Mouse (Mus musculus): ENCODE results near the gene 9330161L09Rik. TPM values are rescaled to one million over a fixed set of nuclear protein-coding genes. Genes with fewer than 3 reads are reported as not detected.

9330161L09Rik gene
- polyA plus RNA-seq, 1 experiment from 2014 or later = 1.7 TPM

GRCm38 (mm10) chr12:103376124-103376523 is 31.5 kb downstream of the 9330161L09Rik start:
- ATAC-seq (ENCODE audit: low read depth) = peak; percentile 35; the same call in 1 of the 2 replicates

GRCm38 (mm10) chr12:103373530-103374236 is 33.9 kb downstream of the 9330161L09Rik start:
- no peak overlapping the region for H3K27ac ChIP-seq (ENCODE audit: low read depth, low read length)
- no peak overlapping the region for H3K4me3 ChIP-seq (ENCODE audit: low read depth, low read length)
- no peaks in the 10 kb centered on the region for H3K36me3 ChIP-seq (ENCODE audit: control insufficient read depth, insufficient read depth, low read length)
- 85% methylated on average over 8 of the region's 8 CpGs for WGBS
- no peak for ATAC-seq (ENCODE audit: low read depth)
- H3K9ac ChIP-seq (replicated peaks; ENCODE audit: low read depth, low read length) = no peak overlapping the region
- no peaks in the 10 kb centered on the region for H3K27me3 ChIP-seq (ENCODE audit: control insufficient read depth, insufficient read depth, low read length)
- H3K4me2 ChIP-seq (ENCODE audit: low read depth, low read length) = no peak overlapping the region
- H3K9me3 ChIP-seq (ENCODE audit: control insufficient read depth, low read length) = no peaks in the 10 kb centered on the region
- H3K4me1 ChIP-seq (ENCODE audit: control insufficient read depth, insufficient read depth, low read length) = no peaks in the 10 kb centered on the region

More at GRCm38 (mm10) chr12:103376124-103376523, 31.5 kb downstream of the 9330161L09Rik start:
- Histone ChIP-seq H3K27ac (ENCODE audit: low read depth, low read length) (no peak overlapping the region), H3K9ac (replicated peaks; ENCODE audit: low read depth, low read length) (no peak overlapping the region), H3K4me2 (ENCODE audit: low read depth, low read length) (no peak overlapping the region), H3K36me3 (ENCODE audit: control insufficient read depth, insufficient read depth, low read length) (no peaks in the 10 kb centered on the region), H3K9me3 (ENCODE audit: control insufficient read depth, low read length) (no peaks in the 10 kb centered on the region), H3K27me3 (ENCODE audit: control insufficient read depth, insufficient read depth, low read length) (no peaks in the 10 kb centered on the region), H3K4me3 (ENCODE audit: low read depth, low read length) (no peak overlapping the region), H3K4me1 (ENCODE audit: control insufficient read depth, insufficient read depth, low read length) (no peaks in the 10 kb centered on the region)
- WGBS = 64% methylated on average over 5 of the region's 5 CpGs

GRCm38 (mm10) chr12:103371711-103372110 is 35.9 kb downstream of the 9330161L09Rik start:
- Histone ChIP-seq H3K9ac (replicated peaks; ENCODE audit: low read depth, low read length) (no peak overlapping the region), H3K27ac (ENCODE audit: low read depth, low read length) (no peak overlapping the region), H3K36me3 (ENCODE audit: control insufficient read depth, insufficient read depth, low read length) (no peaks in the 10 kb centered on the region), H3K4me2 (ENCODE audit: low read depth, low read length) (no peak overlapping the region), H3K4me3 (ENCODE audit: low read depth, low read length) (no peak overlapping the region), H3K9me3 (ENCODE audit: control insufficient read depth, low read length) (no peaks in the 10 kb centered on the region), H3K27me3 (ENCODE audit: control insufficient read depth, insufficient read depth, low read length) (no peaks in the 10 kb centered on the region), H3K4me1 (ENCODE audit: control insufficient read depth, insufficient read depth, low read length) (0 out of 2 replicates have a peak, but pooled peaks cover 2% of the 10 kb centered on the region)
- WGBS = 35% methylated on average over 6 of the region's 6 CpGs
- ATAC-seq (ENCODE audit: low read depth) = no peak

- no peak for ATAC-seq (ENCODE audit: low read depth)
- 0 out of 2 replicates have a peak, but pooled peaks cover 2% of the 10 kb centered on the region for H3K4me1 ChIP-seq (ENCODE audit: control insufficient read depth, insufficient read depth, low read length)
- no peaks in the 10 kb centered on the region for H3K27me3 ChIP-seq (ENCODE audit: control insufficient read depth, insufficient read depth, low read length)
- H3K27ac ChIP-seq (ENCODE audit: low read depth, low read length) = no peak overlapping the region
- H3K9ac ChIP-seq (replicated peaks; ENCODE audit: low read depth, low read length) = no peak overlapping the region
- WGBS = 89% methylated on average over 4 of the region's 4 CpGs
- no peaks in the 10 kb centered on the region for H3K9me3 ChIP-seq (ENCODE audit: control insufficient read depth, low read length)
- H3K36me3 ChIP-seq (ENCODE audit: control insufficient read depth, insufficient read depth, low read length) = no peaks in the 10 kb centered on the region
- no peak overlapping the region for H3K4me3 ChIP-seq (ENCODE audit: low read depth, low read length)
- no peak overlapping the region for H3K4me2 ChIP-seq (ENCODE audit: low read depth, low read length)
Observed at GRCm38 (mm10) chr12:103370861-103371260, 36.8 kb downstream of the 9330161L09Rik start.

GRCm38 (mm10) chr12:103368777-103369176 is 38.8 kb downstream of the 9330161L09Rik start:
- Histone ChIP-seq H3K4me1 (ENCODE audit: control insufficient read depth, insufficient read depth, low read length) (0 out of 2 replicates have a peak, but pooled peaks cover 2% of the 10 kb centered on the region), H3K4me2 (ENCODE audit: low read depth, low read length) (no peak overlapping the region), H3K27me3 (ENCODE audit: control insufficient read depth, insufficient read depth, low read length) (no peaks in the 10 kb centered on the region), H3K36me3 (ENCODE audit: control insufficient read depth, insufficient read depth, low read length) (no peaks in the 10 kb centered on the region), H3K27ac (ENCODE audit: low read depth, low read length) (no peak overlapping the region), H3K9me3 (ENCODE audit: control insufficient read depth, low read length) (no peaks in the 10 kb centered on the region), H3K9ac (replicated peaks; ENCODE audit: low read depth, low read length) (no peak overlapping the region), H3K4me3 (ENCODE audit: low read depth, low read length) (no peak overlapping the region)
- WGBS = 66% methylated on average over 2 of the region's 2 CpGs
- ATAC-seq (ENCODE audit: low read depth) = no peak

- Histone ChIP-seq H3K27me3 (ENCODE audit: control insufficient read depth, insufficient read depth, low read length) (no peaks in the 10 kb centered on the region), H3K9ac (replicated peaks; ENCODE audit: low read depth, low read length) (no peak overlapping the region), H3K4me3 (ENCODE audit: low read depth, low read length) (no peak overlapping the region), H3K36me3 (ENCODE audit: control insufficient read depth, insufficient read depth, low read length) (no peaks in the 10 kb centered on the region), H3K9me3 (ENCODE audit: control insufficient read depth, low read length) (no peaks in the 10 kb centered on the region), H3K4me1 (ENCODE audit: control insufficient read depth, insufficient read depth, low read length) (0 out of 2 replicates have a peak, but pooled peaks cover 2% of the 10 kb centered on the region), H3K27ac (ENCODE audit: low read depth, low read length) (no peak overlapping the region), H3K4me2 (ENCODE audit: low read depth, low read length) (no peak overlapping the region)
- peak; percentile 32 for ATAC-seq (ENCODE audit: low read depth)
- WGBS = 85% methylated on average over 7 of the region's 7 CpGs
Observed at GRCm38 (mm10) chr12:103368326-103368669, 39.3 kb downstream of the 9330161L09Rik start.

- Histone ChIP-seq H3K4me2 (ENCODE audit: low read depth, low read length) (no peak overlapping the region), H3K36me3 (ENCODE audit: control insufficient read depth, insufficient read depth, low read length) (no peaks in the 10 kb centered on the region), H3K9ac (replicated peaks; ENCODE audit: low read depth, low read length) (no peak overlapping the region), H3K27me3 (ENCODE audit: control insufficient read depth, insufficient read depth, low read length) (no peaks in the 10 kb centered on the region), H3K4me3 (ENCODE audit: low read depth, low read length) (no peak overlapping the region), H3K27ac (ENCODE audit: low read depth, low read length) (no peak overlapping the region), H3K4me1 (ENCODE audit: control insufficient read depth, insufficient read depth, low read length) (0 out of 2 replicates have a peak, but pooled peaks cover 2% of the 10 kb centered on the region), H3K9me3 (ENCODE audit: control insufficient read depth, low read length) (no peaks in the 10 kb centered on the region)
- peak; percentile 81 for ATAC-seq (ENCODE audit: low read depth)
- WGBS = 19% methylated on average over 18 of the region's 18 CpGs
Observed at GRCm38 (mm10) chr12:103367620-103368325, 39.8 kb downstream of the 9330161L09Rik start.

- Histone ChIP-seq H3K4me3 (ENCODE audit: low read depth, low read length) (no peak overlapping the region), H3K4me1 (ENCODE audit: control insufficient read depth, insufficient read depth, low read length) (0 out of 2 replicates have a peak, but pooled peaks cover 2% of the 10 kb centered on the region), H3K4me2 (ENCODE audit: low read depth, low read length) (no peak overlapping the region), H3K9ac (replicated peaks; ENCODE audit: low read depth, low read length) (no peak overlapping the region), H3K27ac (ENCODE audit: low read depth, low read length) (no peak overlapping the region), H3K9me3 (ENCODE audit: control insufficient read depth, low read length) (no peaks in the 10 kb centered on the region), H3K27me3 (ENCODE audit: control insufficient read depth, insufficient read depth, low read length) (no peaks in the 10 kb centered on the region), H3K36me3 (ENCODE audit: control insufficient read depth, insufficient read depth, low read length) (no peaks in the 10 kb centered on the region)
- ATAC-seq (ENCODE audit: low read depth) = no peak
- WGBS = 81% methylated on average over 2 of the region's 2 CpGs
Observed at GRCm38 (mm10) chr12:103367171-103367570, 40.4 kb downstream of the 9330161L09Rik start.

- Histone ChIP-seq H3K9me3 (ENCODE audit: control insufficient read depth, low read length) (no peaks in the 10 kb centered on the region), H3K36me3 (ENCODE audit: control insufficient read depth, insufficient read depth, low read length) (no peaks in the 10 kb centered on the region), H3K27me3 (ENCODE audit: control insufficient read depth, insufficient read depth, low read length) (no peaks in the 10 kb centered on the region), H3K9ac (replicated peaks; ENCODE audit: low read depth, low read length) (no peak overlapping the region), H3K4me1 (ENCODE audit: control insufficient read depth, insufficient read depth, low read length) (no peaks in the 10 kb centered on the region), H3K27ac (ENCODE audit: low read depth, low read length) (no peak overlapping the region), H3K4me3 (ENCODE audit: low read depth, low read length) (no peak overlapping the region), H3K4me2 (ENCODE audit: low read depth, low read length) (no peak overlapping the region)
- ATAC-seq (ENCODE audit: low read depth) = no peak
- 91% methylated on average over 3 of the region's 3 CpGs for WGBS
Observed at GRCm38 (mm10) chr12:103362336-103362735, 45.3 kb downstream of the 9330161L09Rik start.

All from neural tube, embryonic 14.5 days (tissue).